Mouse (Mus musculus): ENCODE measurements around the gene Atf6b. TPM values are rescaled to one million over a fixed set of nuclear protein-coding genes. Genes with fewer than 3 reads are reported as not detected.

Gene Atf6b
- polyA plus RNA-seq, 1 experiment from 2014 or later, result 72.0 TPM

- H3K36me3 ChIP-seq, result no peaks in the 10 kb centered on the region
- H3K4me1 ChIP-seq, result peaks cover 21% of the 10 kb centered on the region
- no peak overlapping the region for H3K9ac ChIP-seq
- 46% methylated on average over 11 of the region's 11 CpGs for WGBS
- no peaks in the 10 kb centered on the region for H3K9me3 ChIP-seq
- no peak overlapping the region for H3K4me2 ChIP-seq
- peaks cover 53% of the 10 kb centered on the region for H3K27me3 ChIP-seq (replicated peaks)
- H3K4me3 ChIP-seq (replicated peaks), result no peak overlapping the region
- ATAC-seq (ENCODE audit: insufficient read depth, low FRiP score, low read depth), result peak; percentile 41; the same call in 1 of the 2 replicates
- H3K27ac ChIP-seq, result peak overlapping the region; percentile 67
These were observed 27.7 kb downstream of the Atf6b start for GRCm38 (mm10) chr17:34674524-34675204.

DNA sequence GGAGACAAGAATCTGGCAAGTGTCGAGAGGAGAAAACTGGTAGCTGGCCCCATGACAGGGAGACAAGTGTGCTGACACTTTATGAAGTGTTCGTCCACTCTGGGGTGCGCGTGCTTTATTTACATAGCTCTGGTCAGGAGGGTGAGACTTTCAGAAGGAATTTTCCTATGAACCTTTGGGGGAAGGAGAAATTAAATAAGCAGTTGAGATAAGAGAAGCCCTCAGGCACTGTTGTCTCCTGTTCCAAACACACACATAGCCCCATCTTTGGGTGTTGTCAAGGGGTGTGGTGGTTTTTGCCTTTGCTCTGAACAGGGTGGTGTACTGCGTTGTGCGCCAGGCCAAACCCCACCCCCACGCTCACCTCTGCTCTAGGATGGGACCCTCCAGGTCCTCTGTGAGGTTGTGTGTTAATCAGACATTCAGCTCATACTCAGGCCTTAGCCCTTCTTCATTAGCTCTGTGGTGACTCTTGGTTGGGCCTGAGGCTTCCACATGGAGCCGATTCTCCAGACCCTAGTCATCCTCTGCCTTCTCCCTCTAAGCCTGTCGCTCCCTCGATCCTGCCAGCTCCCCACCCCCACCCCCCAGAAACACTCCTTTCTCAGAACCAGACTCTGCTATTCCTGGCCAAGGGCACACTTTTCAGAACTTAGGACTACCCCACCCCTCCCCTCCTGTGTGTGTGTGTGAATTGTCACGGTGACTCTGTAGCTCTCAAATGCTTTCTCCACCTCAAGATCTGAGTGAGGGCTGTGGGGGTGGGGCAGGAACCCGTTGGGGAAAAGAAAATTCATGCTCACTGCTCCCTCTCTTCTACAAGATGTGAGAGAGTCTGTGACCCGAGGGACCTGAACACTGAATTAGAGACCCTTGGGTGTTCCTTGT lies 28.5 kb downstream of the Atf6b start:
- Histone ChIP-seq H3K9me3 (no peaks in the 10 kb centered on the region), H3K27me3 (replicated peaks) (peaks cover 53% of the 10 kb centered on the region), H3K27ac (peak overlapping the region; percentile 67), H3K4me3 (replicated peaks) (no peak overlapping the region), H3K9ac (no peak overlapping the region), H3K4me1 (peaks cover 21% of the 10 kb centered on the region), H3K36me3 (no peaks in the 10 kb centered on the region), H3K4me2 (no peak overlapping the region)
- 53% methylated on average over 13 of the region's 13 CpGs for WGBS
- no peak for ATAC-seq (ENCODE audit: insufficient read depth, low FRiP score, low read depth)

GRCm38 (mm10) chr17:34676093-34676460 lies 29.1 kb downstream of the Atf6b start:
- WGBS, result 74% methylated on average over 6 of the region's 6 CpGs

GRCm38 (mm10) chr17:34676671-34677070 lies 29.7 kb downstream of the Atf6b start:
- Histone ChIP-seq H3K36me3 (no peaks in the 10 kb centered on the region), H3K4me3 (replicated peaks) (no peak overlapping the region), H3K27ac (no peak overlapping the region), H3K4me2 (no peak overlapping the region), H3K9ac (no peak overlapping the region), H3K4me1 (peaks cover 22% of the 10 kb centered on the region), H3K9me3 (no peaks in the 10 kb centered on the region), H3K27me3 (replicated peaks) (peaks cover 41% of the 10 kb centered on the region)
- no peak for ATAC-seq (ENCODE audit: insufficient read depth, low FRiP score, low read depth)
- WGBS, result 59% methylated on average over 12 of the region's 12 CpGs

More at GRCm38 (mm10) chr17:34676093-34676460, 29.1 kb downstream of the Atf6b start:
- no peak overlapping the region for H3K4me3 ChIP-seq (replicated peaks)
- no peak overlapping the region for H3K9ac ChIP-seq
- no peaks in the 10 kb centered on the region for H3K36me3 ChIP-seq
- H3K4me1 ChIP-seq, result peaks cover 22% of the 10 kb centered on the region
- H3K27me3 ChIP-seq (replicated peaks), result peaks cover 47% of the 10 kb centered on the region
- peak overlapping the region; percentile 67; the same call in 1 of the 2 replicates for H3K27ac ChIP-seq
- H3K4me2 ChIP-seq, result no peak overlapping the region
- ATAC-seq (ENCODE audit: insufficient read depth, low FRiP score, low read depth), result no peak
- H3K9me3 ChIP-seq, result no peaks in the 10 kb centered on the region

DNA sequence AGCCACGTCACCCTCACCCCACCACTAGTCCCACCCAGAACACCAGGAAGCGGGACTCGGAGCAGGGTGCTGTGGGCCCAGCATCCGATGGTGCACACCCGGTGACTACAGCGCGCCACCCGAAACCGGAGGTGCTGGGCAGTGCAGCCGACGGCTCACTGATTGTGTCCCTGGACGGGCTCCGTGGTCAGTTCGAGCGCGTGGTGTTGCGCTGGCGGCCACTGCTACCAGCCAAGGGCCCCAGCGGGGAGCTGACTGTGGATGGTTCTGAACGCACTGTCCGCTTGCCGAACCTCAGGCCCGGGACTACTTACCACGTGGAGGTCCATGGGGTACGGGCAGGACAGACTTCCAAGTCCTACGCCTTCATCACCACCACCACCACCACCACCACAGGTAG lies 33.2 kb downstream of the Atf6b start:
- ATAC-seq (ENCODE audit: insufficient read depth, low FRiP score, low read depth), result no peak
- Histone ChIP-seq H3K9me3 (no peaks in the 10 kb centered on the region), H3K27me3 (replicated peaks) (peaks cover 20% of the 10 kb centered on the region; the same call in 1 of the 2 replicates), H3K4me1 (peaks cover 33% of the 10 kb centered on the region), H3K27ac (no peak overlapping the region), H3K36me3 (no peaks in the 10 kb centered on the region), H3K4me3 (replicated peaks) (no peak overlapping the region), H3K4me2 (no peak overlapping the region), H3K9ac (no peak overlapping the region)
- WGBS, result 83% methylated on average over 26 of the region's 26 CpGs

DNA sequence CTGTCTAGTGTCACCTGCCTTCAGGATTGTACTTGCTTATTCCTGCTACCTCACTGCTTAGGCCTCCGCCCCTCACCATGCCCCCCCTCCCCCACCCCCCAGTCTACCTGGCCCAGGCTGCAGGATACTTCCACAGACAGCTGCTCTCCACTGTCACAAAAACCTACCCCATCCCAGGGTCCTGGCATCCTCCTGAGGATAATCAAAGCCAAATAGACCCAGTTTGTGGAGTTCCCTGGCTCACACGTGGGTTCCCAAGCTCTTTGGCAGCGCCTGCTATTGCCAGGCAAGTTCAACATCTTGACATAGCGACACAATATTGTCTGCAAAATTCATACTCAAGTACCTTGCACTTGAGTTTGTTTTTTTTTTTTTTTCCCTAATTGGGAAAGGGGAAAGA lies 33.7 kb downstream of the Atf6b start:
- H3K4me2 ChIP-seq, result no peak overlapping the region
- H3K4me3 ChIP-seq (replicated peaks), result no peak overlapping the region
- no peaks in the 10 kb centered on the region for H3K36me3 ChIP-seq
- no peak for ATAC-seq (ENCODE audit: insufficient read depth, low FRiP score, low read depth)
- peaks cover 37% of the 10 kb centered on the region for H3K4me1 ChIP-seq
- no peaks in the 10 kb centered on the region for H3K9me3 ChIP-seq
- H3K27me3 ChIP-seq (replicated peaks), result peaks cover 20% of the 10 kb centered on the region; the same call in 1 of the 2 replicates
- no peak overlapping the region for H3K27ac ChIP-seq
- WGBS, result 80% methylated on average over 4 of the region's 4 CpGs
- no peak overlapping the region for H3K9ac ChIP-seq

DNA sequence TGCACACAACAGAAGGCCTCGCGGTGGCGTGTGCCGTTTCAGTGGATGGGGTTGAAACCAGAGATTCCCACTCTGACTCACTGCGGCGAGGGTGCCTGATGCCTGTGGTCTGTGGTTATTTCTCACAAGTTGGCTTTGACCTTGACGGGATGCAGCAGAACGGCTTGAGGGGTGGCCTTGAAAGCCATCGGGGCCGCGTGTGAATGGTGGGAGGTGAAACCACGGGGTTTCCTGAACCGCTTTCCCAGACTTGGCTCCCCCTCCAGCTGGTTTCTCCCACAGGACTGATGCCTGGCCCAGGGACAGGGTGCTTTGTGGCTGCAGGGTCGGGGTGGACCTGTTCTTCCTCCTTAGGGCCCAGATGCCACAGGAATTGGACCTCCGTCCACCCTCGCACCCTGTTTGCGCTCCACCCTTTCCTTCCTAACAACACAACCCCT lies 34.2 kb downstream of the Atf6b start:
- 56% methylated on average over 17 of the region's 17 CpGs for WGBS
- Histone ChIP-seq H3K4me3 (replicated peaks) (no peak overlapping the region), H3K9me3 (no peaks in the 10 kb centered on the region), H3K27me3 (replicated peaks) (peaks cover 17% of the 10 kb centered on the region; the same call in 1 of the 2 replicates), H3K4me2 (no peak overlapping the region), H3K36me3 (no peaks in the 10 kb centered on the region), H3K9ac (no peak overlapping the region), H3K27ac (0 out of 2 replicates have a peak overlapping the region, but pooled peaks have one; percentile 16), H3K4me1 (peaks cover 37% of the 10 kb centered on the region)
- ATAC-seq (ENCODE audit: insufficient read depth, low FRiP score, low read depth), result no peak

DNA sequence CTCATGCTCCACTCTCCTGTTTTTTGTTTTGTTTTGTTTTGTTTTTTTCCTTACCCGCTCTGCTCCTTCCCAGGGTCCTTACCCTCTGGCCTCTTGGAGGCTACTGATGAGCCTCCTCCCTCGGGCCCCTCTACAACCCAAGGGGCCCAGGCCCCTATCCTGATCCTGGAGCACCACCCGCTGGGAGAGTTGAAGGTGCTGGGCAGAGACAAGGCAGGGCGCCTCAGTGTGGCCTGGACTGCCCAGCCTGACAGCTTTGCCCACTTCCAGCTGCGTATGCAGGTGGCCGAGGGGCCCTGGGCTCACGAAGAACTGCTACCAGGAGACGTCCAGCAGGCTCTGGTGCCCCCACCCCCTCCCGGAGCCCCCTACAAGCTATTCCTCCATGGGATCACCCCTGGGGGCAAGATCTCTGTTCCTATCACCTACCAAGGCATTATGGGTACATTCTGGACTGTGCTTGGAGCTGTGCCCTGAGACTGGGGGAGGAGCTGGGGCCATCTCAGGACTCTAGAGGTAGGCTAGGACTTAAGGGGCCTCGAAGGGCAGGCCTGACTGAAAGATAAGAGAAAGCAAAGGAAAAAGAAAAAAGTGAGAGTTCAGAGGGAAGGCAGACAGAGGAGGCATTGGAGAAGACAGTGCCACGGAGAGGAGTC lies 35.1 kb downstream of the Atf6b start:
- WGBS, result 63% methylated on average over 11 of the region's 11 CpGs
- no peak overlapping the region for H3K27ac ChIP-seq
- ATAC-seq (ENCODE audit: insufficient read depth, low FRiP score, low read depth), result no peak

DNA sequence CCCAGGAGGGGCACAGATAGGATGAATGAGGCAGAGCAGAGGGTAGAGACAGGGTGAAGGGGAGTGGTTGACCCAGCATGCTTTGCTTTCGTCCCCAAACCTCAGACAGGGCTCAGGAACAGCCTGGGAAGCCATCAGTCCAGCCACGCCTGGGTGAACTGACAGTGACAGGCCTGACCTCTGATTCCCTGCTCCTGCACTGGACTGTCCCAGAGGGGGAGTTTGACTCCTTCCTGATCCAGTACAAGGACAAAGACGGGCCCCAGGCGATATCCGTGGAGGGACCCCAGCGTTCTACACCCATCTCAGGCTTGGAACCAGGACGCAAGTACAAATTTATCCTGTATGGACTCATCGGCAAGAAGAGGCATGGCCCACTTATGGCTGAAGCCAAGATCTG lies 36.2 kb downstream of the Atf6b start:
- peaks cover 14% of the 10 kb centered on the region; the same call in 1 of the 2 replicates for H3K27me3 ChIP-seq (replicated peaks)
- H3K4me3 ChIP-seq (replicated peaks), result no peak overlapping the region
- H3K9ac ChIP-seq, result no peak overlapping the region
- no peak for ATAC-seq (ENCODE audit: insufficient read depth, low FRiP score, low read depth)
- no peaks in the 10 kb centered on the region for H3K36me3 ChIP-seq
- no peaks in the 10 kb centered on the region for H3K9me3 ChIP-seq
- H3K4me2 ChIP-seq, result no peak overlapping the region
- 85% methylated on average over 8 of the region's 8 CpGs for WGBS
- H3K4me1 ChIP-seq, result peaks cover 37% of the 10 kb centered on the region
- H3K27ac ChIP-seq, result no peak overlapping the region

More for the DNA sequence above, 35.1 kb downstream of the Atf6b start:
- Histone ChIP-seq H3K4me1 (peaks cover 37% of the 10 kb centered on the region), H3K9me3 (no peaks in the 10 kb centered on the region), H3K4me2 (no peak overlapping the region), H3K4me3 (replicated peaks) (no peak overlapping the region), H3K9ac (no peak overlapping the region), H3K36me3 (no peaks in the 10 kb centered on the region), H3K27me3 (replicated peaks) (peaks cover 14% of the 10 kb centered on the region; the same call in 1 of the 2 replicates)

DNA sequence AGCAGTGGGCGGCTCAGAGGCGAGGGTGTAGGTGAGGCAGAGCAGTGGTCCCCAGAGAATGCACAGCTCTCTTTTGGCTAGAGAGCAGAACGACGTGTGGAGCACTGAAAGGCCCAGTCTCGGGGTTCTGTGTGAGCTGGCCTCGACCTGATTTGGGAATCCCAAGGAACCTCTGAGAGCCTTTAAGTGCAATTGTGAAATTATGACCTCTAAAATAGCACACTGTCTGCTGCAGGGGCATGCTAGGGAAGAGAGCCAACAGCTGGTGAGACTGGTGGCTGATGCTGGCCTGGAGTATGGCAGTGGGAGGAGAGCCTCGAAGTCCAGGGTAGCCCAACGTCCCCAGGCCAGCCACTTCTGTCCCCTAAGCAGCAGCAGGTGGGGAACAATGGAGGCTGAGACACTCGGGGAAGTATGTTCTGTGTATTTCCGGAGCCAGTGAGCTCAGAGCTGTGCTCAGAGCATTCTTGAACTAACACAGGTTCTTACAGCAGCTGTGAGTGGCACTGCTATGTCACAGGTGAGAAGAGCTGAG lies 36.8 kb downstream of the Atf6b start:
- Histone ChIP-seq H3K4me1 (peaks cover 37% of the 10 kb centered on the region), H3K36me3 (no peaks in the 10 kb centered on the region), H3K4me2 (no peak overlapping the region), H3K27ac (peak overlapping the region; percentile 63), H3K4me3 (replicated peaks) (no peak overlapping the region), H3K9me3 (no peaks in the 10 kb centered on the region), H3K9ac (no peak overlapping the region), H3K27me3 (replicated peaks) (peaks cover 14% of the 10 kb centered on the region; the same call in 1 of the 2 replicates)
- no peak for ATAC-seq (ENCODE audit: insufficient read depth, low FRiP score, low read depth)
- 69% methylated on average over 10 of the region's 10 CpGs for WGBS

DNA sequence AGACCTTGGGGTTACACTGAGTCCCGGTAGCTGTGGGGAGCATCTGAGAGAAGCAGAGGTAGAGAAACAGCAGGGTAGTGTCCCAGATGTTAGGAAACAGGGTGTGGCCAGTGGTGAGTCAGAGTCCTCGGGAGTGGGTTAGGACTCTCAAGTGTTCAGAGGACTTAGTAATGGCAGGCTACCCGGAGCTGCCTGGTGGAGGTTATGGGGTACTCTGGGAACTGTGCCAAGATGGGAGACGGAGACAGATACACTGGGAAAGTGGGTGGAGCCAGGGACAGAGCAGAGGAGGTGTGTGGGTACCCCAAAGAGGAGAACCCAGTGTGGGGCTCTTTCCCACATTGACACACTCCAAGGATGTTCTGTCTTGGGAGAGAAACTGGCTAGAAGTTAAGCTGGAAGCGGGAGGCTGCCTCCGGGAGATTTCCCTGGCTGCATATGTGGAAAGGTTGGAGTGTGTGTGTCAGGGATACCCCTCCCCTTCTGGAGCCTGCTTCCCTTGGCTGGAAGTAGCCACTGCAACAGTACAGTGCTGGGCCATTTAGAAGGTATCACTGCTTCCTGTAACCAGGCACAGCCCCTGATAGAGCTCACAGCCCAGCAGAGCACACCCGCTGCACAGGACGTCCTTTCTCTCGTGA lies 37.4 kb downstream of the Atf6b start:
- peaks cover 37% of the 10 kb centered on the region for H3K4me1 ChIP-seq
- H3K27ac ChIP-seq, result peak overlapping the region; percentile 63
- H3K27me3 ChIP-seq (replicated peaks), result peaks cover 11% of the 10 kb centered on the region; the same call in 1 of the 2 replicates
- ATAC-seq (ENCODE audit: insufficient read depth, low FRiP score, low read depth), result peak; percentile 34; the same call in 1 of the 2 replicates
- no peak overlapping the region for H3K4me2 ChIP-seq
- H3K4me3 ChIP-seq (replicated peaks), result no peak overlapping the region
- no peaks in the 10 kb centered on the region for H3K9me3 ChIP-seq
- H3K36me3 ChIP-seq, result no peaks in the 10 kb centered on the region
- 39% methylated on average over 9 of the region's 9 CpGs for WGBS
- no peak overlapping the region for H3K9ac ChIP-seq
